Mouse (Mus musculus) heart, embryonic 13.5 days (tissue): ENCODE measurements around the gene Olfr294. TPM values are rescaled to one million over a fixed set of nuclear protein-coding genes. Genes with fewer than 3 reads are reported as not detected.

Experiments
- ATAC-seq: fragments of 200-750 bp; cut with Nextera tagmentation; 2 replicates; pipeline ENCODE4 v1.8.0; 2017; ENCODE audit warnings: moderate TSS enrichment; ENCODE audit not compliant: insufficient number of reproducible peaks, low FRiP score, low TSS enrichment; ENCODE audit errors: extremely low read depth
- H3K27ac ChIP-seq: fragments of 300-500 bp; sonication (generic); replicated peaks from 2 replicates; pipeline ENCODE4 v1.5.1; 2015; ENCODE audit warnings: moderate library complexity, mild to moderate bottlenecking, inconsistent platforms
- H3K27me3 ChIP-seq: fragments of 300-500 bp; sonication (generic); replicated peaks from 2 replicates; pipeline ENCODE4 v1.6.1; 2015; ENCODE audit warnings: mild to moderate bottlenecking, inconsistent platforms
- H3K36me3 ChIP-seq: fragments of 300-500 bp; sonication (generic); 2 replicates; pipeline ENCODE4 v1.6.1; 2015; ENCODE audit warnings: mild to moderate bottlenecking, inconsistent platforms
- H3K4me1 ChIP-seq: fragments of 300-500 bp; sonication (generic); 2 replicates; pipeline ENCODE4 v1.6.1; 2015; ENCODE audit warnings: inconsistent platforms
- H3K4me2 ChIP-seq: fragments of 300-500 bp; sonication (generic); 2 replicates; pipeline ENCODE4 v1.6.1; 2015; ENCODE audit warnings: inconsistent platforms, mild to moderate bottlenecking, moderate library complexity
- H3K4me3 ChIP-seq: fragments of 300-500 bp; sonication (generic); 2 replicates; pipeline ENCODE4 v1.5.1; 2015; ENCODE audit warnings: moderate library complexity, mild to moderate bottlenecking, inconsistent platforms
- H3K9ac ChIP-seq: fragments of 300-500 bp; sonication (generic); 2 replicates; pipeline ENCODE4 v1.6.1; 2015; ENCODE audit warnings: inconsistent platforms, mild to moderate bottlenecking, moderate library complexity
- H3K9me3 ChIP-seq: fragments of 300-500 bp; sonication (generic); 2 replicates; pipeline ENCODE4 v1.6.1; 2016; ENCODE audit warnings: inconsistent platforms
- WGBS: fragments of 180-500 bp; shearing (Covaris S2); methylation state at CpG from one replicate; pipeline ENCODE4 v1.1.7; 2015; ENCODE audit warnings: mixed read lengths; 5-methylcytosine and 5-hydroxymethylcytosine counted together
- polyA plus RNA-seq: library from polyadenylated mRNA; unstranded; fragments of >200 nt; fragmentation: Nextera tagmentation; extraction: Ambion mirVana; gene quantifications from 2 replicates; pipeline ENCODE4 v1.2.1, GENCODE M21; 2015

Olfr294 gene
- polyA plus RNA-seq = not detected in 2 replicates

DNA sequence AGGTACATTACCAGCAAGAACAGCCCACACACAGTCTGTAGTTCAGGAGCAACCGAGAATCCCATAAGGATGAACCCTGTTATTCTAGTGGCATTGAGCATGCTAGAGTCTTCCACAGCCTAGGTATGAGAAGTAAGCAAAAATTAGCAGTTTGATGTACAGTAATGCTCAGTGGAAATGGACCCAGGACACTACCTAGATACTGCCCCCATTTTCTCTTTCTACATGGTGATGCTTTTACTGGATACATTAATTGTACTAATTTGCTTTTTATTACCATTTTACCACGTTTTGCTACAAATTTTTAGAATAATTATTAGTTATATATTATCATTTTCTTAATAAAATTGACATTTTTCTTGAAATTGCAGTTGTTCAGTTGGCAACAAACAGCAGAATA, at the start of gene Olfr294:
Gene Olfr294 (minus strand): TSS at position 101 of the 400 bp plus-strand sequence.
- 42% methylated on average over 2 of the region's 2 CpGs for WGBS
- Histone ChIP-seq H3K27ac (no peak within 1 kb of the TSS), H3K4me3 (no peak within 1 kb of the TSS), H3K4me1 (no peaks in the 10 kb centered on the region), H3K9me3 (no peaks in the 10 kb centered on the region), H3K9ac (no peak within 1 kb of the TSS), H3K4me2 (no peak within 1 kb of the TSS), H3K27me3 (no peaks in the 10 kb centered on the region), H3K36me3 (no peaks in the 10 kb centered on the region)
- no peak for ATAC-seq

DNA sequence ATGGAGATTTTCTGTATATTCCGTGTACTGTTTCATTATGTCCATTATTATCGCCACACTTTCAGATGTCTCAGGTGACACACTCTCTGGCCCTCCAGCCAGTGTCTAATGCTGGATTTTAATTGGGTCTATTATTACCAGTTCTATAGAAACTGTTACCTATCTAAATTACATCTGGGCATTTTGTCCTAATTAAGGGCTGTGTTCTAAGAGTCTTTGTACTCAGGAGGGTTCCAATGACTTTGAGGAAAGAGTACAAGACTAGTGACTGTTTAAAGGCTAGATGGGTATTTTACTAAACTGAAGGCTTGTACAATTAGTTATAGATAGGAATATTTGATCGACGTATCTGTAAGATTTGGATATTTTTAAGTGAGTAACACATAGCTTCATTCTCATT, 32.3 kb upstream of the Olfr294 start, which contains the start of gene Olfr293:
Gene Olfr293 (plus strand): TSS at position 301 of the 400 bp plus-strand sequence.
- no peak within 1 kb of the TSS for H3K27ac ChIP-seq
- 78% methylated on average over 4 of the region's 4 CpGs for WGBS
- H3K4me1 ChIP-seq = no peaks in the 10 kb centered on the region
- no peak within 1 kb of the TSS for H3K9ac ChIP-seq
- ATAC-seq = no peak
- no peak within 1 kb of the TSS for H3K4me2 ChIP-seq
- no peak within 1 kb of the TSS for H3K4me3 ChIP-seq
- H3K9me3 ChIP-seq = no peaks in the 10 kb centered on the region
- no peaks in the 10 kb centered on the region for H3K36me3 ChIP-seq
- no peaks in the 10 kb centered on the region for H3K27me3 ChIP-seq

DNA sequence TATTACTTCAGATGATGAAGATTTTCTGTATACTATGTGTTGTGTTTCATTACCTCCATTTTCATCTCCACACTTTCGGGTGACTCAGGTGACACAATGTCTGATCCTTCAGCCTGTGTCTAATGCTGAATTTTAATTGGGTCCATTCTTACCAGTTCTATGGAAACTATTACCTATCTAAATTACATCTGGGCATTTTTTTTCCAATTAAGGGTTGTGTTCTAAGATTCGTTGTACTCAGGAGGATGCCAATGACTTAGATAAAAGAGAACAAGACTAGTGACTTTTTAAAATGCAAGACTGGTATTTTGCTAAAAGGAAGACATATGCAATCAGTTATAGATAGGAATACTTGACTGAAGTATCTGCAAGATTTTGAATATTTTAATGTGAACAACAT, 32.9 kb downstream of the Olfr294 start, which contains the start of gene Olfr295:
Gene Olfr295 (plus strand): TSS at position 301 of the 400 bp plus-strand sequence.
- H3K9ac ChIP-seq = no peak within 1 kb of the TSS
- no peak within 1 kb of the TSS for H3K4me2 ChIP-seq
- ATAC-seq = no peak
- H3K9me3 ChIP-seq = no peaks in the 10 kb centered on the region
- 70% methylated on average over 2 of the region's 2 CpGs for WGBS
- H3K27ac ChIP-seq = no peak within 1 kb of the TSS
- H3K36me3 ChIP-seq = no peaks in the 10 kb centered on the region
- no peaks in the 10 kb centered on the region for H3K4me1 ChIP-seq
- no peak within 1 kb of the TSS for H3K4me3 ChIP-seq
- H3K27me3 ChIP-seq = no peaks in the 10 kb centered on the region

Other genes starting within 250 kb of the Olfr294 start
- gene Olfr305, start 249.7 kb downstream of the Olfr294 start, polyA plus RNA-seq = not detected in 2 replicates
- not detected in 2 replicates for gene Olfr304, start 230.0 kb downstream of the Olfr294 start, polyA plus RNA-seq
- gene Olfr303, start 218.9 kb downstream of the Olfr294 start, polyA plus RNA-seq = not detected in 2 replicates
- gene Olfr301, start 212.8 kb downstream of the Olfr294 start, polyA plus RNA-seq = not detected in 2 replicates
- not detected in 2 replicates for gene Olfr299, start 156.7 kb downstream of the Olfr294 start, polyA plus RNA-seq
- not detected in 2 replicates for gene Olfr298, start 124.2 kb downstream of the Olfr294 start, polyA plus RNA-seq
- gene Olfr297, start 96.7 kb downstream of the Olfr294 start, polyA plus RNA-seq = not detected in 2 replicates
- gene Olfr295, start 32.8 kb downstream of the Olfr294 start, polyA plus RNA-seq = not detected in 2 replicates
- gene Olfr293, start 32.4 kb upstream of the Olfr294 start, polyA plus RNA-seq = not detected in 2 replicates
- not detected in 2 replicates for gene Olfr292, start 71.7 kb upstream of the Olfr294 start, polyA plus RNA-seq
- 0.05 TPM in 1 of 2 replicates, not detected in the other for gene Folh1, start 159.3 kb upstream of the Olfr294 start, polyA plus RNA-seq
- not detected in 2 replicates for gene Vmn2r77, start 178.4 kb upstream of the Olfr294 start, polyA plus RNA-seq